In genomic region chr12:41680141-41680540, GRCm38 (mm10) we compare ENCODE assay signal across 9 mouse cellular contexts.
A peak's percentile ranks its signal among the peaks of the same experiment; 100 is the strongest.
DNase-seq lines count a peak whose midpoint lies in the region; ATAC-seq and TF ChIP-seq lines count a peak whose summit lies in the region.
"Had no signal": no experiment of that assay in that cellular context is flagged by ENCODE, and none has a peak within 500 bp of the region (broad histone marks: within the 10 kb centered on the region; RNA-seq: fewer than 3 reads in every experiment).

No protein-coding gene starts in this region.

- intact Hi-C loops in left cerebral cortex, postnatal 14 days (cut with DNase I) = loop anchor here (5.0 kb wide), 1 partner anchor 193 kb away; the partner anchor contains the start of gene Lrrn3

- ATAC-seq in Patski = no peak
- ATAC-seq in activated CD4-positive, CD25-positive, alpha-beta regulatory T cell, adult 4 months = no peak

- H3K36me3 ChIP-seq in hindbrain, embryonic 10.5 days = no peaks in the 10 kb centered on the region

- no peaks in the 10 kb centered on the region for H3K27me3 ChIP-seq in Patski
- H3K27me3 ChIP-seq in hindbrain, embryonic 10.5 days (ENCODE audit: insufficient read depth, poor library complexity, severe bottlenecking) = no peaks in the 10 kb centered on the region

- no peak overlapping the region for H3K4me3 ChIP-seq in hindbrain, embryonic 10.5 days

- H3K4me1 ChIP-seq in hindbrain, embryonic 10.5 days (replicated peaks) = no peaks in the 10 kb centered on the region

- H3K9me3 ChIP-seq in hindbrain, embryonic 10.5 days = no peaks in the 10 kb centered on the region

- WGBS in hindbrain, embryonic 10.5 days = 88% methylated on average over 1 of the region's 1 CpGs

- CTCF ChIA-PET in Patski (lab: Charles Lee) = no interaction called here

- peak; percentile 67 for TF ChIP-seq CTCF in Patski (IDR thresholded peaks at IDR 0.05)

- in situ Hi-C loops in Patski (cut with MboI; ENCODE audit: low pct_unique_long_range_greater_than_20kb) = loop anchor here (5.0 kb wide), 2 partner anchors 563 to 843 kb away; no protein-coding TSS in a partner anchor

- DNase-seq in embryo, embryonic 10 days (ENCODE audit: low spot score) = peak; percentile 35
- no peak for DNase-seq in embryo, embryonic 9.5 days (ENCODE audit: extremely low spot score)
- peak; percentile 15 to 29 for DNase-seq in left cerebral cortex, postnatal 14 days (ENCODE audit: low spot score in 2 of 2)
- no peak for DNase-seq in left cerebral cortex, adult 8-10 months (ENCODE audit: low spot score in 2 of 2)
- DNase-seq in Patski (ENCODE audit: low read depth, low spot score) = no peak
- DNase-seq in layer of hippocampus, postnatal 10 days (ENCODE audit: low spot score in 2 of 2) = peak; percentile 7 to 24
- DNase-seq in hindbrain, embryonic 10.5 days (ENCODE audit: low spot score) = no peak
- DNase-seq: cerebellum, adult 11-12 months had no signal

- POLR2A ChIA-PET in Patski (lab: Charles Lee) = no interaction called here

- no peak overlapping the region for H3K27ac ChIP-seq in hindbrain, embryonic 10.5 days

Comparison
In these comparisons a context has a peak if more than half of its experiments do, and no peak if none do; other contexts are left out.
1. DNase-seq: peak in embryo, embryonic 10 days (single experiment), left cerebral cortex, postnatal 14 days (2 of 2) and layer of hippocampus, postnatal 10 days (2 of 2); none in embryo, embryonic 9.5 days (single experiment), left cerebral cortex, adult 8-10 months (0 of 2), Patski (single experiment) and hindbrain, embryonic 10.5 days (single experiment).